Mouse (Mus musculus) layer of hippocampus, adult 9-11 months (tissue): ENCODE results near the gene Zbtb18.
A peak's percentile ranks its signal among the peaks of the same experiment; 100 is the strongest.

ENCODE experiments used
- DNase-seq: peaks from one replicate; pipeline ENCODE4 v3.0.0; 2022

Gene Zbtb18

DNA sequence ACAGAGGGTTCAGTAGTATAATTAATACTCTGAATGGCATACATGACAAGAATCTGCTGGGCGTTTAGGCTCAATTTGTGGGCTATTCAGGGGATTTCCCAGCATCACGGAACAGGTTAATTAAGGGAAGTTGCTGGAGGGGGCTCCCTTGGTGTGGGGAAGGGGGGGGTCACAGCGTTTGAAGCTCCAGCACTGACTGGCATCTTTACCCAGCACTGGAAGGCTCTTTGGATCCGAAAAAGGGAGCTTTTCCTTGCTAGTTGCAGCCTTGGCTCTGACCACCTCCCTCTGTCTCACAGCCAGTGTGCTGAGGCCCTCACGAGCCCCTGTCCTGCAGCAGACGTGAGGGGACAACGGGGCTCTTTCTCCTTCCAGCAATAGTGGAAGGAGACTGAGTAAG is 42.5 kb downstream of the Zbtb18 start:
- DNase-seq = no peak

DNA sequence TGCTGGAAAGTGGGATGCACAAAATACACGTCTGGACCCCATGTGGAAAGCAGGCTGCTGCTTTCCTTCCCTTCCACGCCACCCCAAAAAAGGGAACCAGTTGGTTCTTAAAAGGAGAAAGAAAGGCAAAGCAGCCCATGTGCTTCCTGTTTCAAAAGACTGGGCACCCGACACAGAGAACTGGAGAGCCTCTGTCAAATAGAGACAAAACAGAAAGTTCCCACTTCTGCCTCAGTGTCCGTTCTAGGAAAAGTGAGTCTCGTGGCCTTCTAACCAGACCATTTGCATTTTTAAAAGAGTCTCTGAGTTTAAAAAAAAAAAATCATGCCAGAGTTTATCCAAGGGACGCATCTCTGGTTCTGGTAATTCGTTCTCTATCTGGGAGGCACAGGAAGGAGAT is 47.7 kb downstream of the Zbtb18 start:
- DNase-seq = peak; percentile 74

- no peak for DNase-seq
Measured at GRCm38 (mm10) chr1:177490808-177491207, 48.7 kb downstream of the Zbtb18 start.

GRCm38 (mm10) chr1:177491280-177491679 is 49.1 kb downstream of the Zbtb18 start:
- DNase-seq = no peak

DNA sequence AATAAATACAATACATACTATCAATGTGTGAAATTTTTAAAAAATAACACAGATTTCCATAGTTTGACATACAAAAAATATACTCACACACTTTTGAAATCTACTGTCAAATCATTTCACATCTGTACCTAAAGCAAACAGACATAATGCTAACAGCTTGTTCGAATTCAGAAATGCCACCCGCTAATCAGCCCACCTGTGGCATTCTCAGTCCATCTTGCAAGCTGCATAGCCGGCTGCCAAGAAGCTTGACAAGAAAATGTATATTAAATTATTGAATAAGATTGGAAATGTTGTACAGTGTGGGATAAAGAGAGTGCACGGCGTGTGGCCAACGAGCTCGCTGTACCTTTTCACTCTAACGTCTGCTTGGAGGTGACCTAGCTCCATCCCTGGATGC is 52.2 kb downstream of the Zbtb18 start:
- DNase-seq = no peak

- DNase-seq = no peak
Measured at GRCm38 (mm10) chr1:177494913-177495542, 52.9 kb downstream of the Zbtb18 start.
